Mouse (Mus musculus) sigmoid colon, adult 10 weeks (tissue): ENCODE results near the gene Pfas. TPM values are rescaled to one million over a fixed set of nuclear protein-coding genes. Genes with fewer than 3 reads are reported as not detected.

Source experiments
- polyA plus RNA-seq: library from polyadenylated mRNA; stranded (reverse); fragments of 350-450 nt; fragmentation: Illumina TruSeq; extraction: RNeasy Lipid Tissue Mini Kit (QIAGEN cat#74804); gene quantifications from one replicate; pipeline ENCODE4 v1.2.3, GENCODE M21; 2014; ENCODE audit warnings: low read depth, low replicate concordance

Gene Pfas
- 8.8 TPM for polyA plus RNA-seq

GRCm38 (mm10) chr11:69008182-69009121 lies at the start of gene Pfas:
Gene Pfas (minus strand): TSS chr11:69008460.

DNA sequence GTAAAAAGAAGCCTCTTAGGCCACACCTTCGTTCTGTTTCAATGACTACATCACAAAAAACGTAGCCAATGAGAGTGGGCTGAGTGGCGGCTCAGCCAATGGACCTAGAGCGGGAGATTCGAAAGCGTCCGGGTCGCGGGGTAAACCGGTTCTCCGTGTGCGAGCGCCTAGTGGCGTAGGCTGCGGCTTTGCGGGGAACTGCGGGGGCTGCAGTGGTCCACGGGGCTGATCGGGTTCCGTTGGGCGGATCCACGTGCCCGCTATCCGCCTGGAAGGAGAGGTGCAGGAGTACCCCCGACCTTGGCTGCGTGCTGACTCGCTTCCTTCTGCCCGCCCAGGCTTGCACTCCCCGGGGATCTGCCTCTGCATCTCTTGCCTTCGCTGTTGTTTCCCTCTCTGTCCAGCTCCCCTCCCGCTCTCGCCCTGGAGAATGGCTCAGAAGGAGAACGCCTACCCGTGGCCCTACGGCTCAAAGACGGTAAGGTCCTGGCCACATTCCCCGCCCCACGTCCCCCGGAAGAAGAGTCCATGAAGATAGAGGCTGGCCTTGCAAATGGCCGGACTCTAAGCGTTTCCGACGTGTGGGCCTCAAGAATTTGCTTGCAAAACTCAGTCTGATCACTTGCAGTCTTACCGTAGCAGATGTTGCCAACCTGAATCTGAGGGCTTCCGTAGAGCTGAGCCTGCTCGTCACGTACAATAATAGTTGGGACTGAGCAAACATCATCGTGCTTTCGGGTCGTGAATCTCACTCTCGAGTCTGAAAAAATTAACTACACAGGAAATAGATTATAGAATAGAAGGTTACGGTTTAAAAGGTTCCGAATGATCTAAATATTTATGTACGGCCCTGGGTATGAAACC lies 37.5 kb upstream of the Pfas start, which contains the start of gene Aurkb:
Gene Aurkb, plus strand, starts transcription at position 117 of the 864 bp plus-strand sequence.

DNA sequence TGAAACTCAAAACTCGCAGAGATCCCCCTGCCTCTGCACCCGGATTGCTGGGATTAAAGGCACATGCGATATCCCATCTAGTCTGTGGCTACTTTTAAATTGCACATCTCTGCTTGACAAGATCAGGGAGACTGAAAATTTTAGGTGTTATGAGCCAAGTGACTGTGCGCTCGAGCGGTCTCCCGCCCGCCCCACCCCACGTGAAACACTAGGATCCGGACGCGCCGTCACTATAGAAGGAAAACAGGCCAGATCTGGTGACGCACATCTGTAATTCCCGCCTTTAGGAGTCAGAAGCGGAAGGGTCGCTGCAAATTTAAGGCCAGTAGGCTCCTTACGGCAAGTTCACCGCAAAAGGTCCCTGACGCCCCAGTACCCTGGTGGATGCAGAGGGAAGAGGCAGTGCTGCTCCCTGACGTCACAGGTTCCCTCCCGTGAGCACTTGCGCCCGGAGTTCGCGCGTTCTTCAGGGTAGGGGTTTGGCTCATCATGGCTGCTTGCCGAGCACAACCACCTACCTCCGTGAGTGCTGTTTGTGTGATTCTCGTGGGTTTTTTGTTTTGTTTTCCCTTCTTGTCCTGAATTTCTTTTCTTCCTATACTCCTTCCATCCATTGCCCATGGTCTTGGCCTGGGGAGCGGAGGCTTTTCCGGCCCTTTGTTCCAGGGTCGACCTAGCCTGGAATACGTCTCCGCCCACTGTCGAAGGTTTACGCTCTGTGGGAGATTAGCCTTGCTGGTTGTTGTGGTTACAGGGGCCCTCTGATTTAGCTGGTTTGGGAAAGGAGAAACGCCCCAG lies 7.6 kb upstream of the Pfas start, which contains the start of gene Ctc1:
Gene Ctc1, plus strand, starts transcription at position 268 of the 798 bp plus-strand sequence.

GRCm38 (mm10) chr11:68975085-68975484 lies 33.2 kb downstream of the Pfas start, which contains the start of gene Rangrf:
Gene Rangrf (minus strand): TSS chr11:68975185.

GRCm38 (mm10) chr11:68967337-68968282 lies 40.6 kb downstream of the Pfas start, which contains the start of gene Slc25a35:
Gene Slc25a35 (plus strand): TSS chr11:68968131.

GRCm38 (mm10) chr11:68957308-68957707 lies 51.0 kb downstream of the Pfas start, which contains the start of gene Arhgef15:
Gene Arhgef15 (minus strand): TSS chr11:68957480.

Other genes with a start within 250 kb of the Pfas start
- gene Ndel1, start 136.6 kb downstream of the Pfas start, polyA plus RNA-seq: 192 TPM
- not detected for gene Rnf222, start 119.9 kb downstream of the Pfas start, polyA plus RNA-seq
- gene Rpl26, start 106.9 kb downstream of the Pfas start, polyA plus RNA-seq: 169 TPM
- not detected for gene Odf4, start 81.4 kb downstream of the Pfas start, polyA plus RNA-seq
- 1.7 TPM for gene Arhgef15, start 51.0 kb downstream of the Pfas start, polyA plus RNA-seq
- 53.1 TPM for gene Slc25a35, start 40.3 kb downstream of the Pfas start, polyA plus RNA-seq
- 7.5 TPM for gene Rangrf, start 33.3 kb downstream of the Pfas start, polyA plus RNA-seq
- 3.0 TPM for gene Ctc1, start 7.5 kb upstream of the Pfas start, polyA plus RNA-seq
- 3.5 TPM for gene Aurkb, start 37.2 kb upstream of the Pfas start, polyA plus RNA-seq
- 3.4 TPM for gene Borcs6, start 51.3 kb upstream of the Pfas start, polyA plus RNA-seq
- gene Tmem107, start 62.3 kb upstream of the Pfas start, polyA plus RNA-seq: 1.9 TPM
- gene Vamp2, start 80.0 kb upstream of the Pfas start, polyA plus RNA-seq: 109 TPM
- gene Per1, start 86.8 kb upstream of the Pfas start, polyA plus RNA-seq: 0.32 TPM
- not detected for gene Hes7, start 111.9 kb upstream of the Pfas start, polyA plus RNA-seq
- not detected for gene 9130213A22Rik, start 114.1 kb upstream of the Pfas start, polyA plus RNA-seq
- gene Aloxe3, start 117.4 kb upstream of the Pfas start, polyA plus RNA-seq: 0.22 TPM
- gene Alox12b, start 148.5 kb upstream of the Pfas start, polyA plus RNA-seq: not detected
- gene Alox8, start 189.4 kb upstream of the Pfas start, polyA plus RNA-seq: not detected
- not detected for gene Gucy2e, start 228.6 kb upstream of the Pfas start, polyA plus RNA-seq